Mouse (Mus musculus) urinary bladder, adult 2 months (tissue): Measurements from ENCODE around the gene Ptbp3. TPM values are rescaled to one million over a fixed set of nuclear protein-coding genes. Genes with fewer than 3 reads are reported as not detected.

Source experiments
- DNase-seq: peaks from one replicate; pipeline ENCODE4 v3.0.0; 2022; ENCODE audit warnings: low spot score
- polyA plus RNA-seq: library from polyadenylated mRNA; depleted of rRNA; stranded (reverse); fragments of >200 nt; gene quantifications from 2 replicates; pipeline ENCODE4 v1.2.3, GENCODE M21; 2012; rRNA removed

The Ptbp3 gene
- polyA plus RNA-seq, 1 experiment, result 30.2 TPM

GRCm38 (mm10) chr4:59435951-59436350 is 113.2 kb downstream of the Ptbp3 start:
- DNase-seq, result no peak

GRCm38 (mm10) chr4:59434039-59434438 is 115.1 kb downstream of the Ptbp3 start:
- no peak for DNase-seq

GRCm38 (mm10) chr4:59429128-59429527 is 120.0 kb downstream of the Ptbp3 start:
- no peak for DNase-seq

DNA sequence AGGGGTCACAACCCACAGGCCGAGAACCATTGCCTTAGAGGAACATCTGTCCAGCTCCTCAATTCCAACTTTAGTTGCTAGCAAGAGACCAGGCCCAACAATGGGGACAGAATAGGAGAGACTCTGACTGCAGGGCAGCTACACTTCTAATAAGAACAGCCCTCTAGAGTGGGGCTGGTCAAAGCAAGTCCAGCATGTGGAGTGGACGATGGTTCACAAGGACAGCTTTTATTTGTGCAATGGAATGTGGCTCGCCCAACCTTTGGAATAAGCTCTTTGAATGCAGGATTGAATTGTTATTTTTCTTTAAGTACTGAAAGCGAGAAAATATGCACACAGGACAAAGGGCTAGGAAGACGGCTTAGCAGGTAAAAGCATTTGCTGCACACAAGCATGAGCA is 122.7 kb downstream of the Ptbp3 start:
- DNase-seq, result no peak

DNA sequence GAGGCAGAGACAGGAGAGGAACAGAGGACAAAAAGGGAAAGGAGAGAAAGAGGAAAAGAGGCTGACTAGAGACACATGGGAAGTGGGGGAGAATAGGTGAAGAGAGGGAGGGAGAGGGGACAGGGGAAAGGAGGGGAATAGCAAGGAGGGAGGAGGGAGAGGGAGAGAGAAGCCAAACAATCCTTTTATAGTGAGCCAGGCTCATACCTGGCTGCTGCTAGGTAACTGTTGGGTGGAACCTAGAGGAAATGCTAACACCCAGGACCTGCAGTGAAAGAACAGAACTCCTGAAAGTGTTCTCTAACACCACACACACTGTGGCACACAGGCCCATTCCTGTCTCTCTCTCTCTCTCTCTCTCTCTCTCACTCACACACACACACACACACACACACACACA is 126.4 kb downstream of the Ptbp3 start:
- DNase-seq, result no peak

- DNase-seq, result no peak
Measured at GRCm38 (mm10) chr4:59422025-59422783, 127.0 kb downstream of the Ptbp3 start.

Other genes with a start within 250 kb of the Ptbp3 start
- gene Susd1, start 110.7 kb downstream of the Ptbp3 start, polyA plus RNA-seq, result 15.0 and 17.6 TPM in 2 replicates
- gene Hsdl2, start 32.2 kb upstream of the Ptbp3 start, polyA plus RNA-seq, result 65.2 and 72.5 TPM in 2 replicates
- 5.4 and 8.0 TPM in 2 replicates for gene E130308A19Rik, start 76.8 kb upstream of the Ptbp3 start, polyA plus RNA-seq